Mouse (Mus musculus) stomach, postnatal 0 days (tissue): ENCODE measurements around the gene Eif5a. TPM values are rescaled to one million over a fixed set of nuclear protein-coding genes. Genes with fewer than 3 reads are reported as not detected.
"Not testable (repeated sequence)": the region's sequence is repeated elsewhere in the genome, so short reads cannot be mapped to it uniquely, and the experiment has no call there.

Experiments
- ATAC-seq: fragments of 200-750 bp; cut with Nextera tagmentation; 2 replicates; pipeline ENCODE4 v1.8.0; 2017; ENCODE audit not compliant: low FRiP score, low TSS enrichment
- DNase-seq: peaks from one replicate; pipeline ENCODE4 v3.0.0-alpha.2; 2016; ENCODE audit warnings: low spot score
- H3K27ac ChIP-seq: fragments of 300-500 bp; sonication (generic); replicated peaks from 2 replicates; pipeline ENCODE4 v1.5.1; 2014; ENCODE audit warnings: mild to moderate bottlenecking, control low read depth
- H3K27me3 ChIP-seq: fragments of 300-500 bp; sonication (generic); 2 replicates; pipeline ENCODE4 v1.6.1; 2014; ENCODE audit warnings: low read length; ENCODE audit not compliant: control insufficient read depth, insufficient read depth
- H3K36me3 ChIP-seq: fragments of 300-500 bp; sonication (generic); 2 replicates; pipeline ENCODE4 v1.6.1; 2014; ENCODE audit warnings: low read length, mixed read lengths; ENCODE audit not compliant: control insufficient read depth, insufficient read depth
- H3K4me1 ChIP-seq: fragments of 300-500 bp; sonication (generic); replicated peaks from 2 replicates; pipeline ENCODE4 v1.6.1; 2014; ENCODE audit warnings: antibody characterized with exemption; ENCODE audit not compliant: control insufficient read depth, insufficient read depth
- H3K4me2 ChIP-seq: fragments of 300-500 bp; sonication (generic); replicated peaks from 2 replicates; pipeline ENCODE4 v1.6.1; 2014; ENCODE audit warnings: low read depth, mild to moderate bottlenecking, control low read depth, moderate library complexity
- H3K4me3 ChIP-seq: fragments of 300-500 bp; sonication (generic); 2 replicates; pipeline ENCODE4 v1.5.1; 2014; ENCODE audit warnings: low read depth, low read length, control low read depth
- H3K9ac ChIP-seq: fragments of 300-500 bp; sonication (generic); 2 replicates; pipeline ENCODE4 v1.6.1; 2014; ENCODE audit warnings: mild to moderate bottlenecking, low read length, control low read depth, mixed read lengths
- H3K9me3 ChIP-seq: fragments of 300-500 bp; sonication (generic); 2 replicates; pipeline ENCODE4 v1.6.1; 2016; ENCODE audit warnings: low read length; ENCODE audit not compliant: control insufficient read depth
- CTCF ChIP-seq: IDR thresholded peaks from 2 replicates; pipeline ENCODE4 v1.5.1; 2016; ENCODE audit warnings: antibody characterized with exemption, low read depth, mild to moderate bottlenecking, moderate library complexity
- EP300 ChIP-seq: optimal IDR thresholded peaks from 2 replicates; pipeline ENCODE3; 2016; ENCODE audit warnings: antibody characterized with exemption
- WGBS: fragments of 180-500 bp; shearing (Covaris S2); extraction: QIAGEN DNeasy Blood & Tissue Kit; methylation state at CpG from one replicate; pipeline ENCODE4 v1.1.7; 2014; 5-methylcytosine and 5-hydroxymethylcytosine counted together
- polyA plus RNA-seq: library from polyadenylated mRNA; unstranded; fragments of >200 nt; fragmentation: Nextera tagmentation; extraction: Ambion mirVana; gene quantifications from 2 replicates; pipeline ENCODE4 v1.2.1, GENCODE M21; 2015

The Eif5a gene
- polyA plus RNA-seq, 1 experiment from 2014 or later: 1,205 TPM

DNA sequence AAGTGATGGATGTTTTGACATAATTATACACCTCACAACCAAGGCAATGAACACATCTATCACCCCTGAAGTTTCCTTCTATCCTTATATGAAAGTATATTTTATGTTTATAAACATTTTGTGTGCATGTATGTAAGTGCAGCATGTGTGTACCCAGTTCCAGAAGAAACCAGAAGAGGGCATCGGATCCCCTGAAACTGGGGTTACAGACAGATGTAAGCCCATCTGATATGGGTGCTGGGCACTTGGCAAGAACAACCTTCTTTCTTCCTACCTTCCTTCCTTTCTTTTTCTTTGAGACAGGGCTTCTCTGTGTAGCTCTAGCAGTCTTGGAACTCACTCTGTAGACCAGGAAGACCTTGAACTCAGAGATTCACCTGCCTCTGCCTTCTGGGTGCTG, 34.5 kb upstream of the Eif5a start:
- Histone ChIP-seq H3K9ac (no peak overlapping the region), H3K27me3 (no peaks in the 10 kb centered on the region), H3K9me3 (no peaks in the 10 kb centered on the region), H3K4me2 (no peak overlapping the region), H3K4me1 (no peaks in the 10 kb centered on the region), H3K4me3 (no peak overlapping the region), H3K27ac (no peak overlapping the region), H3K36me3 (no peaks in the 10 kb centered on the region)
- 70% methylated on average over 1 of the region's 1 CpGs for WGBS
- ATAC-seq: no peak
- peak; percentile 40 for TF ChIP-seq CTCF
- TF ChIP-seq EP300: no peak
- DNase-seq: no peak

DNA sequence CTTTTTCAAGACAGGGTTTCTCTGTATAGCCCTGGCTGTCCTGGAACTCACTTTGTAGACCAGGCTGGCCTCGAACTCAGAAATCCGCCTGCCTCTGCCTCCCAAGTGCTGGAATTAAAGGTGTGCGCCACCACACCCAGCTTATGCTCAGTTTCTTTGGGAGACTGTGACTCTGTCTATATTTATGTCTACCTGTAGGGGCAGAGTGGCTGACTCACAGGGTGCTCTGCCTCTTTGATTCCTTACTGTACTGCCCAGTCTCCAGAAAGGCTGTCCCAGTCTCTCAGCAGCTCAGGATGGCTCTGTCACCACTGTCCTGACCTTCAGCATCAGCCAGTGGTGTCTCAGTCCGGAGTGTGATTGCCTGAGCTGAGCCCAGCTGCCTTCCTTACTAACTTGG, 33.9 kb upstream of the Eif5a start:
- H3K27ac ChIP-seq, ATAC-seq, H3K9me3 ChIP-seq, H3K4me2 ChIP-seq, H3K4me1 ChIP-seq, H3K9ac ChIP-seq, H3K36me3 ChIP-seq, H3K4me3 ChIP-seq, H3K27me3 ChIP-seq, DNase-seq: not testable (repeated sequence)
- 76% methylated on average over 4 of the region's 4 CpGs for WGBS

GRCm38 (mm10) chr11:69953267-69953915, 31.6 kb upstream of the Eif5a start:
- H3K27ac ChIP-seq: no peak overlapping the region
- no peaks in the 10 kb centered on the region for H3K4me1 ChIP-seq
- 35% methylated on average over 11 of the region's 11 CpGs for WGBS
- H3K4me2 ChIP-seq: no peak overlapping the region
- H3K9ac ChIP-seq: no peak overlapping the region
- H3K9me3 ChIP-seq: no peaks in the 10 kb centered on the region
- H3K36me3 ChIP-seq: no peaks in the 10 kb centered on the region
- ATAC-seq: no peak
- H3K4me3 ChIP-seq: no peak overlapping the region
- TF ChIP-seq CTCF (no peak), EP300 (no peak)
- DNase-seq: no peak
- H3K27me3 ChIP-seq: no peaks in the 10 kb centered on the region

DNA sequence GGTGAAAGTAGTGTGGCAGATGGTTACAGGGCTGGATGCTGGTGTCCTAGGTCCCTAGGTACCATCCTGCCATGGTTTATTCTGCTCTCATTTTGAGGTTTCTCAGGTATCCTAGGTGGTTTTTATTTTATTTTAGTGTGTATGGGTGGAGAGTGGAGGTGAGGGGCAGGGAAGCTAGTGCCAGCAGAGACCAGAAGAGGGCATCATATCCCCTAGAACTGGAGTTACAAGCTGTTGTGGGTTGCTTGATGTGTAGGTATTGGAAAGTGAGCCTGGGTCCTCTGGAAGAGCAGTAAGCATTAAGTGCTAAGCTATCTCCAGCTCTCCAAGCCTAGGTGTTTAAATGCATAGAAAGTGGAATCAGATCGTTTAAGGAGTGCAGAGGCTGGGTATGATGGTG, 30.5 kb upstream of the Eif5a start:
- TF ChIP-seq EP300: no peak
- TF ChIP-seq CTCF: peak; percentile 60
- Histone ChIP-seq H3K36me3 (no peaks in the 10 kb centered on the region), H3K4me3 (no peak overlapping the region), H3K27ac (no peak overlapping the region), H3K4me1 (no peaks in the 10 kb centered on the region), H3K9ac (no peak overlapping the region), H3K4me2 (no peak overlapping the region), H3K27me3 (no peaks in the 10 kb centered on the region), H3K9me3 (no peaks in the 10 kb centered on the region)
- WGBS: 47% methylated on average over 1 of the region's 1 CpGs
- DNase-seq (no peak), ATAC-seq (no peak)

DNA sequence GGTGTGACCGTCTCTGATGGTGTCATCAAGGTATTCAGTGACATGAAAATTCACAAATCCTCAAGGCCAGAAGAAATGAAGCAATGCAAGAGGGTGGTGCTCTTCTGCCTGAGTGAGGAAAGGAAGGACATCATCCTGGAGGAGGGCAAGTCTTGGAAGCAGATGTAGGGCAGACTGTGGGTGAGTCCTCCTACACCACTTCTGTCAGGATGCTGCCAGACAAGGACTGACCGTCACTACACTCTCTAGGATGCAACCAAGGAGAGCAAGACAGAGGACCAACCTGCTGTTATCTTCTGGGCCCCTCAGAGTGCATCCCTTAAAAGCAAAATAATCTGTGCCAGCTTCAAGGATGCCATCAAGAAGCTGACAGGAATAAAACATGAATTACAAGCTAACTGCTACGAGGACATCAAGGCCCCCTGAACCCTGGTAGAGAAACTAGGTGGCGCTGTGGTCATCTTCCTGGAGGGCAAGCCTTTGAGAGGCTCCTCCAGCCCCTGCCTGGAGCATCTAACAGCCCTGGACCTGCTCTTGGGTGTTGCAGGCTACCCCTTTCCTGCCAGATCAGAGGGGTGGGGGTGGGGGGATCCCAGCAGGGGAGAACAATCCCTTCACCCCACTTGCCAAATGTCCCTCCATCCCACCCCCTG, 29.2 kb upstream of the Eif5a start:
- no peak overlapping the region for H3K27ac ChIP-seq
- H3K9me3 ChIP-seq: no peaks in the 10 kb centered on the region
- no peak overlapping the region for H3K4me3 ChIP-seq
- H3K27me3 ChIP-seq: no peaks in the 10 kb centered on the region
- H3K36me3 ChIP-seq: no peaks in the 10 kb centered on the region
- TF ChIP-seq EP300: no peak
- TF ChIP-seq CTCF: peak; percentile 55
- WGBS: 45% methylated on average over 4 of the region's 4 CpGs
- no peaks in the 10 kb centered on the region for H3K4me1 ChIP-seq
- H3K4me2 ChIP-seq: no peak overlapping the region
- DNase-seq (peak; percentile 49), ATAC-seq (no peak)
- no peak overlapping the region for H3K9ac ChIP-seq

- H3K9ac ChIP-seq: no peak overlapping the region
- WGBS: 0% methylated on average over 14 of the region's 14 CpGs
- TF ChIP-seq EP300 (no peak), CTCF (peak; percentile 97)
- no peaks in the 10 kb centered on the region for H3K27me3 ChIP-seq
- no peaks in the 10 kb centered on the region for H3K4me1 ChIP-seq
- H3K4me3 ChIP-seq: peak overlapping the region; percentile 49
- peak overlapping the region; percentile 89 for H3K27ac ChIP-seq
- ATAC-seq: peak; percentile 58
- H3K4me2 ChIP-seq: peak overlapping the region; percentile 66
- H3K9me3 ChIP-seq: no peaks in the 10 kb centered on the region
- H3K36me3 ChIP-seq: peaks cover 3% of the 10 kb centered on the region; the same call in 1 of the 2 replicates
- peak; percentile 90 for DNase-seq
Observed at GRCm38 (mm10) chr11:69948763-69949150, 27.0 kb upstream of the Eif5a start.
